Mouse (Mus musculus): ENCODE data around the gene Nipbl. TPM values are rescaled to one million over a fixed set of nuclear protein-coding genes. Genes with fewer than 3 reads are reported as not detected.

Gene Nipbl
- polyA plus RNA-seq (2017; shearing (Covaris generic)): 38.4 TPM

GRCm38 (mm10) chr15:8443926-8444889 lies at the start of gene Nipbl:
Nipbl (minus strand) TSS chr15:8444463.

Other genes with a start within 250 kb of the Nipbl start
- not detected for gene Gm2310, start 75.5 kb upstream of the Nipbl start, polyA plus RNA-seq (2017; shearing (Covaris generic))

Measured in activated CD4-positive, CD25-positive, alpha-beta regulatory T cell, adult 9 weeks (primary cell).